Mouse (Mus musculus): ENCODE data around the gene Ddhd1. TPM values are rescaled to one million over a fixed set of nuclear protein-coding genes. Genes with fewer than 3 reads are reported as not detected.

Gene Ddhd1
- 13.5 and 29.7 TPM in 2 replicates for polyA plus RNA-seq (2012; ENCODE audit: low replicate concordance)

GRCm38 (mm10) chr14:45657641-45658611, at the start of gene Ddhd1:
Gene Ddhd1, minus strand, starts transcription at chr14:45658143.

Other genes with a start within 250 kb of the Ddhd1 start
- gene Fermt2, start 128.0 kb downstream of the Ddhd1 start, polyA plus RNA-seq (2012; ENCODE audit: low replicate concordance) = 0.15 and 0.29 TPM in 2 replicates